Mouse (Mus musculus): Measurements from ENCODE around the gene Arhgap28. TPM values are rescaled to one million over a fixed set of nuclear protein-coding genes. Genes with fewer than 3 reads are reported as not detected.

Arhgap28 gene
- polyA plus RNA-seq, 1 experiment from 2014 or later = 70.4 TPM

DNA sequence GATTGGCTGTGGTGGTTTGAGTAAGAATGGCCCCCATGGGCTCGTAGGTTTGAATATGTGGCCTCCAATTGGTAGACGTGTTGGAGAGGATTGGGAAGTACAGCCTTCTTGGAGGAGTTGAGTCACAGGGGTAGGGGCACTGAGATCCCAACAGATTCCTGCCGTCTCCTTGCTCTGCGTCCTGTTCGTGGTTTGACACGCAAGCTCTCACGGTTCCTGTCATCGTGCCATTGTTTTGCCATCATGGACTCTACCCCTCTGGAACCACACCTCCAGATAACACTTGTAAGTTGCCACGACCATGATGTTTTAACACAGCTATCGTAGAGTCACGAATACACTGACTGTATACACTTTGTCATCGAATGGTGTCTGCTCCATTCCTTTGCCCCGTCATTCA lies 165.0 kb downstream of the Arhgap28 start:
- H3K27ac ChIP-seq (ENCODE audit: low read depth) = no peak overlapping the region
- no peaks in the 10 kb centered on the region for H3K27me3 ChIP-seq (ENCODE audit: insufficient read depth, low read length)
- H3K4me1 ChIP-seq (ENCODE audit: insufficient read depth) = no peaks in the 10 kb centered on the region
- H3K9me3 ChIP-seq (ENCODE audit: low read depth, low read length) = peaks cover 7% of the 10 kb centered on the region; the same call in 1 of the 2 replicates
- H3K4me2 ChIP-seq = no peak overlapping the region
- no peak for TF ChIP-seq CTCF (IDR thresholded peaks at IDR 0.05; ENCODE audit: low read depth)
- no peak for ATAC-seq (ENCODE audit: insufficient read depth)
- no peak for DNase-seq
- no peak overlapping the region for H3K9ac ChIP-seq
- 87% methylated on average over 13 of the region's 13 CpGs for WGBS
- no peak overlapping the region for H3K4me3 ChIP-seq (ENCODE audit: low read depth, low read length)
- peaks cover 20% of the 10 kb centered on the region for H3K36me3 ChIP-seq (ENCODE audit: insufficient read depth)

DNA sequence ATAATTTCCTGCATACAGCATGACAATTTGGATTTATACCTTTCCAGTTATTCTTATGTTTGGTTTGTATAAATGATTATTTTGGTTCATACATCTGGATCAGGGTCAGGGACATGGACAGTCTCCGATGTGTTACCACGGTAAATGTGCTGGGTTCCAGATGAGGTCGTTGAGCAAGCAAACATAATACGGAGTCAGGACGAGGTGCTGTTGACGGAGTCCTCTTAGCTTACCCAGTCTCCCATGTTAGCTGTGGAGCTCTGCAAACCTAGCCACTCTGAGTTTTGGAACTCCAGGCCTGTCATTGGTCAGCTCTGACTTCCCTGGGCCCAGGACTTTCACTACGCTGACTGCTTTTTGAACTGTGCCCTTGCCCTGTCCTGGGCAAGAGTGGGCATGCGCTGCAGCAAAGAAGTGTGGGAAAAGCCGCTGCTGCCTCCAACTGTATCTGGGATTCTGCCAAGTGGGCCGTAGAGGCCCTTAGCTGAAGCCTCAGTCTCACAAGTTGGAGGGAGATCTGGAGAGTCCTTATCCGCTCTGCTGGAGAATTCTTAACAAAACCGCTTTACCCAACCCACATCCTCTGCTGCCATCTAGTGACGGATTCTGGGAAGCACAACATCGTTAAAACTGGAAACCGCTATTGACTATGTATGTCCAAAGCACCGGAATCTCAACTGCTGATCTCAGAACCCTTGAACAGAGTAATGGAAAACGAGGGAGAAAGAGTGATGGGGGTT lies 166.4 kb downstream of the Arhgap28 start:
- ATAC-seq (ENCODE audit: insufficient read depth) = peak; percentile 74
- 55% methylated on average over 17 of the region's 17 CpGs for WGBS

DNA sequence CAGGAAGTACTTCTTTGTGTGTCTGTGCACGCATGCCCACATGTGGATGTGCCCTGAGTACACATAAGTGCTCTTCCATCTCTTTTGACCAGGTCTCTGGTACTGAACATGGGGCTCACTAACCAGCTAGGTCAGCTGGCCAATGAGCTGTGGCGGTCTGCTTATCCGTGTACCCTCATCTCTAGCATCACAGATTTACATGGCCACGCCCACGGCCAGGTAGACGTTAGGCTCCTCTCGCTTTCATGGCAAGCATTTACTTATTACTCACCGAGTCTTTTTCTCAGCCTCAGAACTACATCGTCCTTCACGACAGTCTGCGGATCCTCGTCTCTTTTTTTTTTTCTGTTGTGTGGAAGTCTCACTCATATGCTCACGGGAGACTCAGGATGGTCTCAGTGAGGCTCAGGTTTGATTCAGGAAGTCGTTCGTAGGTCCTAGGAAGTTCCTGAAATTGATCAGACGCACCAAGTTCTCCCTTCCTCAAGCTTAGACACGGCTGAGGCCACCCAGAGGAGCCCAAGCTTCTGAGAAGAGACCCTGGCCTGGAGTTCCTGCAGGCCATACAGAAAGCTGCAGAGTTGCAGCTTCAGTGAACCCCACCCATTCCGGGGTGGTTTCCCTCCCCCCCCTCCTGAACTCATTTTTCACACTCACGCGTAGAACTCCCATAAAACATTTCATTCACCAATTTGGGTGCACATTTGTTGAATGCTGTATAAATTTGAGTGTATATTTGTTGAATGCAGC lies 167.6 kb downstream of the Arhgap28 start:
- Histone ChIP-seq H3K4me1 (ENCODE audit: insufficient read depth) (no peaks in the 10 kb centered on the region), H3K9me3 (ENCODE audit: low read depth, low read length) (peaks cover 7% of the 10 kb centered on the region; the same call in 1 of the 2 replicates), H3K27ac (ENCODE audit: low read depth) (no peak overlapping the region), H3K36me3 (ENCODE audit: insufficient read depth) (no peaks in the 10 kb centered on the region), H3K27me3 (ENCODE audit: insufficient read depth, low read length) (no peaks in the 10 kb centered on the region), H3K9ac (no peak overlapping the region), H3K4me2 (no peak overlapping the region), H3K4me3 (ENCODE audit: low read depth, low read length) (no peak overlapping the region)
- DNase-seq (no peak), ATAC-seq (ENCODE audit: insufficient read depth) (0 out of 2 replicates have a peak, but pooled peaks have one; percentile 14)
- TF ChIP-seq CTCF (IDR thresholded peaks at IDR 0.05; ENCODE audit: low read depth) = no peak
- 92% methylated on average over 20 of the region's 20 CpGs for WGBS

More for the DNA sequence above, 166.4 kb downstream of the Arhgap28 start:
- Histone ChIP-seq H3K9me3 (ENCODE audit: low read depth, low read length) (peaks cover 7% of the 10 kb centered on the region; the same call in 1 of the 2 replicates), H3K4me3 (ENCODE audit: low read depth, low read length) (no peak overlapping the region), H3K27ac (ENCODE audit: low read depth) (no peak overlapping the region), H3K4me2 (no peak overlapping the region), H3K36me3 (ENCODE audit: insufficient read depth) (0 out of 2 replicates have a peak, but pooled peaks cover 7% of the 10 kb centered on the region), H3K27me3 (ENCODE audit: insufficient read depth, low read length) (no peaks in the 10 kb centered on the region), H3K4me1 (ENCODE audit: insufficient read depth) (no peaks in the 10 kb centered on the region), H3K9ac (no peak overlapping the region)
- DNase-seq = peak; percentile 93
- TF ChIP-seq CTCF (IDR thresholded peaks at IDR 0.05; ENCODE audit: low read depth) = peak; percentile 82

DNA sequence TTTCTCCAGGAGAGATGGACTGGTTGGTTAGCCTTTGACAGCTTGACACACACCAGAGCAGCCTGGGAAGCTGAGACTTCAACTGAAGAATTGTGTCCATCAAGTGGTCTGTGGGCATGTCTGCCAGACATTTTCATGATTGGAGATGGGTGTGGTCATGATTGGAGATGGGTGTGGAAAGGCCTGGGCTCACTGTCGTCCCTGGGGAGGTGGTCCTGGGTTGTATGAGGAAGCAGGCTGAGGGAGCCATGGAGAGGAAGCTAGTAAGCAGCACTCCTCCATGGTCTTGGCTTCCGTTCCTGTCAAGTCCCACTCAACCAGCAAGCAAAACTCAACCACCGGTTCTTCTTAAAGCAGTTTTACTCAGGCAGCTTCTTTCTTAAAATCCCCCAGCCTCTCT lies 176.5 kb downstream of the Arhgap28 start:
- WGBS = 90% methylated on average over 3 of the region's 3 CpGs
- ATAC-seq (ENCODE audit: insufficient read depth) = no peak

GRCm38 (mm10) chr17:67816916-67817315 lies 187.0 kb downstream of the Arhgap28 start:
- DNase-seq (no peak), ATAC-seq (ENCODE audit: insufficient read depth) (no peak)
- H3K27ac ChIP-seq (ENCODE audit: low read depth) = no peak overlapping the region
- 90% methylated on average over 10 of the region's 10 CpGs for WGBS
- no peak overlapping the region for H3K9ac ChIP-seq
- no peaks in the 10 kb centered on the region for H3K36me3 ChIP-seq (ENCODE audit: insufficient read depth)
- no peaks in the 10 kb centered on the region for H3K4me1 ChIP-seq (ENCODE audit: insufficient read depth)
- no peaks in the 10 kb centered on the region for H3K27me3 ChIP-seq (ENCODE audit: insufficient read depth, low read length)
- H3K4me2 ChIP-seq = no peak overlapping the region
- H3K4me3 ChIP-seq (ENCODE audit: low read depth, low read length) = no peak overlapping the region
- no peak for TF ChIP-seq CTCF (IDR thresholded peaks at IDR 0.05; ENCODE audit: low read depth)
- H3K9me3 ChIP-seq (ENCODE audit: low read depth, low read length) = no peaks in the 10 kb centered on the region

More for the DNA sequence above, 176.5 kb downstream of the Arhgap28 start:
- H3K4me2 ChIP-seq = no peak overlapping the region
- no peaks in the 10 kb centered on the region; the same call in 1 of the 2 replicates for H3K9me3 ChIP-seq (ENCODE audit: low read depth, low read length)
- no peak overlapping the region for H3K27ac ChIP-seq (ENCODE audit: low read depth)
- no peak overlapping the region for H3K4me3 ChIP-seq (ENCODE audit: low read depth, low read length)
- H3K9ac ChIP-seq = no peak overlapping the region
- H3K4me1 ChIP-seq (ENCODE audit: insufficient read depth) = no peaks in the 10 kb centered on the region
- TF ChIP-seq CTCF (IDR thresholded peaks at IDR 0.05; ENCODE audit: low read depth) = no peak
- H3K27me3 ChIP-seq (ENCODE audit: insufficient read depth, low read length) = no peaks in the 10 kb centered on the region
- no peak for DNase-seq
- H3K36me3 ChIP-seq (ENCODE audit: insufficient read depth) = no peaks in the 10 kb centered on the region

GRCm38 (mm10) chr17:67815720-67816119 lies 188.2 kb downstream of the Arhgap28 start:
- Histone ChIP-seq H3K27me3 (ENCODE audit: insufficient read depth, low read length) (no peaks in the 10 kb centered on the region), H3K4me3 (ENCODE audit: low read depth, low read length) (no peak overlapping the region), H3K9me3 (ENCODE audit: low read depth, low read length) (no peaks in the 10 kb centered on the region), H3K4me2 (no peak overlapping the region), H3K27ac (ENCODE audit: low read depth) (no peak overlapping the region), H3K36me3 (ENCODE audit: insufficient read depth) (0 out of 2 replicates have a peak, but pooled peaks cover 3% of the 10 kb centered on the region), H3K9ac (no peak overlapping the region), H3K4me1 (ENCODE audit: insufficient read depth) (no peaks in the 10 kb centered on the region)
- DNase-seq (no peak), ATAC-seq (ENCODE audit: insufficient read depth) (no peak)
- 93% methylated on average over 11 of the region's 11 CpGs for WGBS
- no peak for TF ChIP-seq CTCF (IDR thresholded peaks at IDR 0.05; ENCODE audit: low read depth)

- no peak overlapping the region for H3K4me2 ChIP-seq
- H3K9ac ChIP-seq = no peak overlapping the region
- no peak for DNase-seq
- no peaks in the 10 kb centered on the region for H3K27me3 ChIP-seq (ENCODE audit: insufficient read depth, low read length)
- 0 out of 2 replicates have a peak, but pooled peaks cover 3% of the 10 kb centered on the region for H3K36me3 ChIP-seq (ENCODE audit: insufficient read depth)
- WGBS = 91% methylated on average over 6 of the region's 6 CpGs
- no peaks in the 10 kb centered on the region for H3K4me1 ChIP-seq (ENCODE audit: insufficient read depth)
- H3K4me3 ChIP-seq (ENCODE audit: low read depth, low read length) = no peak overlapping the region
- TF ChIP-seq CTCF (IDR thresholded peaks at IDR 0.05; ENCODE audit: low read depth) = no peak
- no peak for ATAC-seq (ENCODE audit: insufficient read depth)
- no peaks in the 10 kb centered on the region for H3K9me3 ChIP-seq (ENCODE audit: low read depth, low read length)
- H3K27ac ChIP-seq (ENCODE audit: low read depth) = no peak overlapping the region
These were observed 190.3 kb downstream of the Arhgap28 start for GRCm38 (mm10) chr17:67813666-67814065.
